Mouse (Mus musculus): ENCODE results near the gene Rapgef4. TPM values are rescaled to one million over a fixed set of nuclear protein-coding genes. Genes with fewer than 3 reads are reported as not detected.
A peak's percentile ranks its signal among the peaks of the same experiment; 100 is the strongest.

The Rapgef4 gene
- polyA plus RNA-seq, 1 experiment from 2014 or later = 4.8 TPM

- H3K36me3 ChIP-seq = no peaks in the 10 kb centered on the region
- H3K9ac ChIP-seq (replicated peaks) = no peak overlapping the region
- H3K4me1 ChIP-seq = 0 out of 2 replicates have a peak, but pooled peaks cover 8% of the 10 kb centered on the region
- no peak for ATAC-seq (ENCODE audit: low FRiP score, low read depth)
- H3K27me3 ChIP-seq = no peaks in the 10 kb centered on the region
- 30% methylated on average over 10 of the region's 10 CpGs for WGBS
- H3K4me3 ChIP-seq = no peak overlapping the region
- no peak overlapping the region for H3K4me2 ChIP-seq (replicated peaks)
- no peak overlapping the region for H3K27ac ChIP-seq (replicated peaks)
- no peaks in the 10 kb centered on the region for H3K9me3 ChIP-seq
Measured at GRCm38 (mm10) chr2:71964216-71964615, 16.8 kb upstream of the Rapgef4 start.

GRCm38 (mm10) chr2:71965476-71965875 lies 15.6 kb upstream of the Rapgef4 start:
- ATAC-seq (ENCODE audit: low FRiP score, low read depth) = no peak
- no peaks in the 10 kb centered on the region for H3K9me3 ChIP-seq
- WGBS = 81% methylated on average over 4 of the region's 4 CpGs

DNA sequence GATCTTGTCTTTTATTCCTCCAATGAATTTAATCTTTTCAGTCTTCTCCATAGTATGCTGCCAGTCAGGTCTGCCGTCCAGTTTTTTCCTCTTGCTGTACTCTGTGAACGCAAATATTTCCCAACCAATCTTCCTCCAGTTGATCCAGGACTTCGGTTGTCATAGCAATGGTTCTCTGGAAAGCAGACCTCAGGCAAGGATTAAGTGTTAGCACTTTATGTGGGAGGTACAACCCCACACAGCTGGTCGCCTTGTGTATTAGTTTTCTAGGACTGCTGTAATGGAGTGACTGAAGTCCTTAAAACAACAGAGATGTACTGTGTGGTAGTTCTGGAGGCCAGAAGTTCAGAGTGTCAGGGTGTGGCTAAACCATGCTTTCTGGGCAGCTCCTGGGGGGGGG lies 14.3 kb upstream of the Rapgef4 start:
- ATAC-seq (ENCODE audit: low FRiP score, low read depth) = no peak; the same call in 1 of the 2 replicates
- H3K4me1 ChIP-seq = 0 out of 2 replicates have a peak, but pooled peaks cover 8% of the 10 kb centered on the region
- 54% methylated on average over 4 of the region's 4 CpGs for WGBS
- H3K27ac ChIP-seq (replicated peaks) = no peak overlapping the region
- no peak overlapping the region for H3K4me2 ChIP-seq (replicated peaks)
- no peak overlapping the region for H3K9ac ChIP-seq (replicated peaks)
- no peaks in the 10 kb centered on the region for H3K27me3 ChIP-seq
- H3K9me3 ChIP-seq = no peaks in the 10 kb centered on the region
- no peak overlapping the region for H3K4me3 ChIP-seq
- no peaks in the 10 kb centered on the region for H3K36me3 ChIP-seq

More at GRCm38 (mm10) chr2:71965476-71965875, 15.6 kb upstream of the Rapgef4 start:
- 0 out of 2 replicates have a peak, but pooled peaks cover 8% of the 10 kb centered on the region for H3K4me1 ChIP-seq
- H3K27me3 ChIP-seq = no peaks in the 10 kb centered on the region
- H3K27ac ChIP-seq (replicated peaks) = no peak overlapping the region
- H3K36me3 ChIP-seq = no peaks in the 10 kb centered on the region
- H3K9ac ChIP-seq (replicated peaks) = no peak overlapping the region
- no peak overlapping the region for H3K4me3 ChIP-seq
- H3K4me2 ChIP-seq (replicated peaks) = no peak overlapping the region

DNA sequence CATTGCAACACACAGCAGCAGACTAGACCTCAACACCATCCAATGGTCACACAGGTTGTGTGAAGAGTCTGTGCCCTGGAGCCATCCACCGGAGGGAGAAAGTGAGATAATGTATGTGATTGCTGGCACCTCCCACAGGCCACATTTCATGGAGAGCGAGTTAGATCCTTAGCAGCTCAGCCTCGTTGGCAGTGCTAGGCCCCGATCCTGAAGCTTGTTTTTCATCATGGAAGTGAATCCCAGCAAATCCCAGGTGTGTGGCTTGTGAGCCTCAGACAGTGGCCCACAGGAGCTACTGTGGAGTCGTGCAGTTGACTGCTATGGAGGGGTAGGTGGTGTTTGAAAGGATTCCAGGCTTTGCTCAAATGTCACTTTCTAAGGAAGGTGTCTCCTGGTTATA lies 13.2 kb upstream of the Rapgef4 start:
- Histone ChIP-seq H3K36me3 (no peaks in the 10 kb centered on the region), H3K9me3 (no peaks in the 10 kb centered on the region), H3K4me1 (0 out of 2 replicates have a peak, but pooled peaks cover 8% of the 10 kb centered on the region), H3K27me3 (no peaks in the 10 kb centered on the region), H3K27ac (replicated peaks) (no peak overlapping the region), H3K9ac (replicated peaks) (no peak overlapping the region), H3K4me3 (no peak overlapping the region), H3K4me2 (replicated peaks) (no peak overlapping the region)
- ATAC-seq (ENCODE audit: low FRiP score, low read depth) = no peak
- 81% methylated on average over 5 of the region's 5 CpGs for WGBS

DNA sequence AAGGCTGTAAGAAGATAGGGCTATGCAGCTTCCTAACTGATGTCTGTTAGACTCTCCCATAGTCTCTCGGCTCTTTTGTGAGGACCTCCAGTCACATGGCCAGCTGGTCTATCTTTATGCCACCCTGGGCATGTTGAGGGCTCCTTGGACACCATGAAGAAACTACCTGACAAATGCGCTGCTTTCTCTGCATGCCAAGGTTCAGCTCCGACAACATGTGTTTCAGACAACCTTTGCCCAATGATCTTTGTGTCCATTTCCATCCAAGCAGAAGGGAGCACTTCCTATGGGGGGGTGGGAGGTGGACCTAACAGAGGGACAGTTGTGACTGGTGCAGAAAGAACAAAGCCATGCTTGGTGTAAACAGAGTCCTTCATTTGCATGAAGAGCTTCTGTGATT lies 7.4 kb upstream of the Rapgef4 start:
- Histone ChIP-seq H3K27me3 (no peaks in the 10 kb centered on the region), H3K4me3 (no peak overlapping the region), H3K36me3 (no peaks in the 10 kb centered on the region), H3K4me2 (replicated peaks) (no peak overlapping the region), H3K27ac (replicated peaks) (no peak overlapping the region), H3K4me1 (no peaks in the 10 kb centered on the region; the same call in 1 of the 2 replicates), H3K9ac (replicated peaks) (no peak overlapping the region), H3K9me3 (no peaks in the 10 kb centered on the region)
- no peak for ATAC-seq (ENCODE audit: low FRiP score, low read depth)
- WGBS = 86% methylated on average over 3 of the region's 3 CpGs

DNA sequence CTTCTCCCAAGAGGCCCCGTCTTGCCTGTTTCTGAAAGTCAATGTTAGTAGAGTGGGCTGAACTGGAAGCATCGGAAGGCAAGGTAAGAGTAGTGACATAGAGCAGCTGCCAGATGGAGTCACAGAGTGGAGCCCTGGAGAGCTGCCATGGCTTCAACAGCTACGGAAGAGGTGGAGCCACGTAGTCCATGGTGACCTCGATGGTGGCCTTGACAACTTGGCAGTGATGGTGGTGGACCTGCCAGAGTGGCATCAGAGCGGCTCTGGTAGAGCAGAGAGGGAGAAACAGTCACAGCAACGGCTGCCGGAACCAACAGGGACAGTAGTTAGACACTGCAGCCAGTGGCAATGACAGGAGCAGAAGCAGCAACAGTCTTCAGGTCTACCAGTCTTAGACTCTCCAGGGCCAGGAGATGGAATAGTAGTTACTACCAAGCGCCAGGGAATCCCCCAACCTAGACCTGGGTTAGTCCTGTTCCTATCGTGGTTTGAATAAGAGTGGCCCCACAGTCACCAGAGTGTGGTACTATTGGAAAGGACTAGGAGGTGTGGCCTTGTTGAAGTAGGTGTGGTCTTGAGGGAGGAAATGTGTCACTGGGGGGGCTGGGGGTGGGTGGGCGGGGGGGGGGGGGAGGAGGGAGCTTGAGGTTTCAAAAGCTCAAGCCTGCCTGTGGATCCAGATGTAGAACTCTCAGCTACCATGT lies 6.7 kb upstream of the Rapgef4 start:
- 94% methylated on average over 10 of the region's 11 CpGs for WGBS
- Histone ChIP-seq H3K36me3 (no peaks in the 10 kb centered on the region), H3K27me3 (peaks cover 3% of the 10 kb centered on the region; the same call in 1 of the 2 replicates), H3K9me3 (no peaks in the 10 kb centered on the region), H3K4me2 (replicated peaks) (no peak overlapping the region), H3K4me1 (no peaks in the 10 kb centered on the region; the same call in 1 of the 2 replicates), H3K27ac (replicated peaks) (no peak overlapping the region), H3K4me3 (no peak overlapping the region), H3K9ac (replicated peaks) (no peak overlapping the region)
- no peak for ATAC-seq (ENCODE audit: low FRiP score, low read depth)

- peaks cover 4% of the 10 kb centered on the region; the same call in 1 of the 2 replicates for H3K4me1 ChIP-seq
- H3K36me3 ChIP-seq = no peaks in the 10 kb centered on the region
- no peak overlapping the region for H3K27ac ChIP-seq (replicated peaks)
- ATAC-seq (ENCODE audit: low FRiP score, low read depth) = no peak
- H3K4me3 ChIP-seq = no peak overlapping the region
- WGBS = 94% methylated on average over 7 of the region's 7 CpGs
- peaks cover 28% of the 10 kb centered on the region for H3K27me3 ChIP-seq
- no peak overlapping the region for H3K4me2 ChIP-seq (replicated peaks)
- no peaks in the 10 kb centered on the region for H3K9me3 ChIP-seq
- no peak overlapping the region for H3K9ac ChIP-seq (replicated peaks)
Measured at GRCm38 (mm10) chr2:71979981-71980380, 1.1 kb upstream of the Rapgef4 start.

DNA sequence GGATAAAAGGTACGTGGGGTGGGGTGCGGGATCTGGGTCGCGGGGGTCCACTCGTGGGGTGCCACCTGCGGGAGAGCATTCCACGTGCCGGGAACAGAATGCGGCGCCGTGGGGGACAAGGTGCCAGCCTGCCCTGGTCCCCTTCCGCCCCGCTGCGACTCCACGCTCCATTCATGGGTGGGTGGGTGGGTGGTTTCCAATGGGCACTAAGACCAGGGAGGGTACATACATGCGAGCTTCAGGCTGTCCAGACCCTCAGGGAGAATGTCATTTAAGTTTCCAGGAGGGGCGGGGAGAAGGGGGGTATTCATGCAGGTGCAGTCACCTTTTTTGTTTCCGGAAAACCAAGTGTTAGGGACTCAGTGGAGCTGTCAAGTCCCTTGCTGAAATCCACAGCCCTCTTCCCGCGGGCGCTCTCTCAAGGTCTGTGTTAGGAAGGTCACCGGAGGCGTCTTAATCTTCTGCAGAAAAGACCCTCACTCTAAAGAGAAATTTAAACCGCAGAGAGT lies 357 bp downstream of the Rapgef4 start:
- 5% methylated on average over 24 of the region's 24 CpGs for WGBS
- 0 out of 2 replicates have a peak, but pooled peaks have one; percentile 30 for ATAC-seq (ENCODE audit: low FRiP score, low read depth)
- Histone ChIP-seq H3K9ac (replicated peaks) (peak overlapping the region; percentile 63), H3K9me3 (no peaks in the 10 kb centered on the region), H3K36me3 (no peaks in the 10 kb centered on the region), H3K4me3 (peak overlapping the region; percentile 64), H3K27me3 (peaks cover 28% of the 10 kb centered on the region), H3K27ac (replicated peaks) (no peak overlapping the region), H3K4me1 (peaks cover 9% of the 10 kb centered on the region; the same call in 1 of the 2 replicates), H3K4me2 (replicated peaks) (peak overlapping the region; percentile 97)

DNA sequence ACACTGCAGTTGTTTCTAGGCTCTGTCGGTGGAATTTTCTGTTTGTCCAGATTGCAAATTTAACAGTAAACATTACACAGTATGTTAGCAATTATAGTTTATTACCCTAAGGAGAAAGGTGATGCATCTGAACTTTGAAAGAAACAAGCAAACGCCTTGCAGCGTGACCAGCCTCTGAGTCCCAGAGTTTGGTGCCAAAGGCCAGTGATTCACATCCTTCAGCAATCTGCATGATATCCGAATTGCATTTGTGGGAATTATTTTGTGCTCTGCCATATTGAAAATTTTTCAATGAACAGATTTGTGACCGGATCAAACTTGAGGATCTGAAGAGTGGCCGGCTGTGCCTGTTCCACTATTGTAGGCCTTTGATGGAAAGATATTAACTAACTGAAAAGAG lies 856 bp downstream of the Rapgef4 start:
- H3K4me3 ChIP-seq = peak overlapping the region; percentile 64
- 61% methylated on average over 6 of the region's 6 CpGs for WGBS

DNA sequence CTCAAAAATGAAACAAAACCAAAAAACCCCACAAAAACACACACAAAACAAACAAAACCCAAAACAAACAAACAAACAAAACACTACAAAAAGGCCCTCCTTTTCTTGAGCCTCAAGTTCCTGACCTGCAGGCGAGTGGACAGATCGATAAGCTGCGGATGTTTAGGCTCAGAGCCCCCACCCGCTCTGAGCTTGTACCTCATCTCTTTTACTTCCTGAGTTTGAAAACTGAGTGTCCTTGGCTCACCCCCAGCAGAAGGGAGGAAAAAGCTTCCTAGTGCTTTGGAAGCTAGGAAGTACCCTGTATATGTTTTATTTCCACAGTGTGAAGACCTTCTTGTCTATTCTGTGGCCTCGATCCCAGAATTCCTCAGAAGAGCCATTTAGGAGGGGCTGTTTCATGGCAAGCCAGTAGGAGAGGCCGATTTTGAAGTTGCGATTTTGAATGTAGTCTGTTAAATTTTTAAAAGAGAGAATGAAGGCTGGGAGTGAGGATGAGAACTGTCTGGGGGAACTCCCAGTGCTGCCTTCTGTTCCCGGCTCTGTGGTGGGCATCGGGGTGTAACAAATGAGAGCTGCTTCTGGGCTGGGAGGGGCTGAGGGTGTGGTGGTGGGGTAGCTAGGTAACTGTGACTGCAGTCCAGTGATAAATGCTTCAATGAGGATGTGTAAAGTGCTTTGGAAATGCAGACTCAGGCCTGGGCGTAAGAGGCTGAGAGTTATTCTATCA lies 2.0 kb downstream of the Rapgef4 start:
- WGBS = 63% methylated on average over 10 of the region's 10 CpGs
- Histone ChIP-seq H3K4me1 (peaks cover 9% of the 10 kb centered on the region; the same call in 1 of the 2 replicates), H3K27me3 (peaks cover 28% of the 10 kb centered on the region), H3K9me3 (no peaks in the 10 kb centered on the region), H3K4me3 (no peak overlapping the region), H3K9ac (replicated peaks) (no peak overlapping the region), H3K27ac (replicated peaks) (no peak overlapping the region), H3K4me2 (replicated peaks) (no peak overlapping the region), H3K36me3 (no peaks in the 10 kb centered on the region)
- no peak for ATAC-seq (ENCODE audit: low FRiP score, low read depth)

More for the DNA sequence above, 856 bp downstream of the Rapgef4 start:
- H3K9me3 ChIP-seq = no peaks in the 10 kb centered on the region
- peaks cover 28% of the 10 kb centered on the region for H3K27me3 ChIP-seq
- H3K9ac ChIP-seq (replicated peaks) = no peak overlapping the region
- no peak overlapping the region for H3K27ac ChIP-seq (replicated peaks)
- H3K4me1 ChIP-seq = peaks cover 9% of the 10 kb centered on the region; the same call in 1 of the 2 replicates
- H3K36me3 ChIP-seq = no peaks in the 10 kb centered on the region
- ATAC-seq (ENCODE audit: low FRiP score, low read depth) = no peak
- peak overlapping the region; percentile 97 for H3K4me2 ChIP-seq (replicated peaks)

DNA sequence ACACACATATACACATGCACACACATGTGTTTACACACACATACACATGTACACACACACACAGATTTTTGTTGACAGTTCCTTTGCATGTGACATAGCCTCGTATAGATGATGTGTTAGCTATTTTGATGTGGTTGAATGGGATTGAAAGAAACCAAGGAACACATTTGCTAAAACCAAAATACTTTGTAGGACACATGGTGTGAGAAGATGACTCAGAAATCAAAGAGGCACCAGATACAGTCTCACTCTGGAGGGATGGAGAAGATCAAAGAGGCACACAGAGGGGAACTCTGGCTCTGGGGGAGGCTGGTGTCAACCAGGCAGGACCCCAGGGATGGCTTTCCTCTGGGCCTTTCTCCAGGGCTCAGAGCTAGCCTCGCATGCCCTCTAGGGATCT lies 4.7 kb downstream of the Rapgef4 start:
- Histone ChIP-seq H3K9ac (replicated peaks) (no peak overlapping the region), H3K27ac (replicated peaks) (no peak overlapping the region)
- 66% methylated on average over 2 of the region's 2 CpGs for WGBS

More for the DNA sequence above, 4.7 kb downstream of the Rapgef4 start:
- Histone ChIP-seq H3K4me1 (peaks cover 9% of the 10 kb centered on the region; the same call in 1 of the 2 replicates), H3K9me3 (no peaks in the 10 kb centered on the region), H3K4me2 (replicated peaks) (no peak overlapping the region), H3K27me3 (peaks cover 13% of the 10 kb centered on the region), H3K36me3 (no peaks in the 10 kb centered on the region), H3K4me3 (no peak overlapping the region)
- no peak for ATAC-seq (ENCODE audit: low FRiP score, low read depth)

Data from midbrain, embryonic 12.5 days (tissue).